Mouse (Mus musculus): ENCODE results near the gene Olfr1446. TPM values are rescaled to one million over a fixed set of nuclear protein-coding genes. Genes with fewer than 3 reads are reported as not detected.

Gene Olfr1446
- total RNA-seq (2014; rRNA removed): not detected in 2 replicates
- polyA plus RNA-seq (2012; rRNA removed): not detected in 2 replicates

- H3K79me2 ChIP-seq (ENCODE audit: control insufficient read depth, insufficient read depth, low read length): no peaks in the 10 kb centered on the region
- H3K4me3 ChIP-seq (ENCODE audit: insufficient read depth, low read depth, low read length): no peak within 1 kb of the TSS
- no peaks in the 10 kb centered on the region for H3K4me1 ChIP-seq (ENCODE audit: control insufficient read depth, insufficient read depth, low read length)
- H3K36me3 ChIP-seq (ENCODE audit: control insufficient read depth, insufficient read depth, low read length): no peaks in the 10 kb centered on the region
- DNase-seq (ENCODE audit: extremely low read depth, low read depth, low spot score): no peak
- H3K9ac ChIP-seq (ENCODE audit: low read depth, low read length): no peak within 1 kb of the TSS
- 66% methylated on average over 1 of the region's 1 CpGs for whole genome bisulfite sequencing
- no peak for TF ChIP-seq POLR2A (IDR thresholded peaks at IDR 0.05; ENCODE audit: extremely low read depth, insufficient read depth, low read length)
- no peak for TF ChIP-seq CTCF (IDR thresholded peaks at IDR 0.05; ENCODE audit: low read depth, low read length)
- no peaks in the 10 kb centered on the region for H3K27me3 ChIP-seq (ENCODE audit: control insufficient read depth, insufficient read depth, low read length)
- no peak within 1 kb of the TSS for H3K27ac ChIP-seq (replicated peaks; ENCODE audit: insufficient read depth, low read depth, low read length)
Measured at GRCm38 (mm10) chr19:12893424-12893823, at the start of gene Olfr1446. Olfr1446 (minus strand) TSS chr19:12893524.

GRCm38 (mm10) chr19:12930540-12930939 is 37.2 kb upstream of the Olfr1446 start, which contains the start of gene Olfr1449:
Olfr1449 (plus strand) TSS chr19:12930840.
- TF ChIP-seq POLR2A (IDR thresholded peaks at IDR 0.05; ENCODE audit: extremely low read depth, insufficient read depth, low read length) (no peak), CTCF (IDR thresholded peaks at IDR 0.05; ENCODE audit: low read depth, low read length) (no peak)

GRCm38 (mm10) chr19:12924319-12924718 is 31.0 kb upstream of the Olfr1446 start, which contains the start of gene Olfr1448:
Olfr1448 (minus strand) TSS chr19:12924419.
- Histone ChIP-seq H3K9ac (ENCODE audit: low read depth, low read length) (no peak within 1 kb of the TSS), H3K4me1 (ENCODE audit: control insufficient read depth, insufficient read depth, low read length) (no peaks in the 10 kb centered on the region), H3K4me3 (ENCODE audit: insufficient read depth, low read depth, low read length) (no peak within 1 kb of the TSS), H3K27ac (replicated peaks; ENCODE audit: insufficient read depth, low read depth, low read length) (no peak within 1 kb of the TSS), H3K27me3 (ENCODE audit: control insufficient read depth, insufficient read depth, low read length) (no peaks in the 10 kb centered on the region), H3K36me3 (ENCODE audit: control insufficient read depth, insufficient read depth, low read length) (no peaks in the 10 kb centered on the region), H3K79me2 (ENCODE audit: control insufficient read depth, insufficient read depth, low read length) (no peaks in the 10 kb centered on the region)
- TF ChIP-seq CTCF (IDR thresholded peaks at IDR 0.05; ENCODE audit: low read depth, low read length) (no peak), POLR2A (IDR thresholded peaks at IDR 0.05; ENCODE audit: extremely low read depth, insufficient read depth, low read length) (no peak)
- 66% methylated on average over 1 of the region's 1 CpGs for WGBS
- DNase-seq (ENCODE audit: extremely low read depth, low read depth, low spot score): no peak

More at GRCm38 (mm10) chr19:12930540-12930939, 37.2 kb upstream of the Olfr1446 start, which contains the start of gene Olfr1449:
- Histone ChIP-seq H3K4me3 (ENCODE audit: insufficient read depth, low read depth, low read length) (no peak within 1 kb of the TSS), H3K27ac (replicated peaks; ENCODE audit: insufficient read depth, low read depth, low read length) (no peak within 1 kb of the TSS), H3K36me3 (ENCODE audit: control insufficient read depth, insufficient read depth, low read length) (no peaks in the 10 kb centered on the region), H3K79me2 (ENCODE audit: control insufficient read depth, insufficient read depth, low read length) (no peaks in the 10 kb centered on the region), H3K9ac (ENCODE audit: low read depth, low read length) (no peak within 1 kb of the TSS), H3K4me1 (ENCODE audit: control insufficient read depth, insufficient read depth, low read length) (no peaks in the 10 kb centered on the region), H3K27me3 (ENCODE audit: control insufficient read depth, insufficient read depth, low read length) (no peaks in the 10 kb centered on the region)
- no peak for DNase-seq (ENCODE audit: extremely low read depth, low read depth, low spot score)

- Histone ChIP-seq H3K79me2 (ENCODE audit: control insufficient read depth, insufficient read depth, low read length) (no peaks in the 10 kb centered on the region), H3K9ac (ENCODE audit: low read depth, low read length) (no peak within 1 kb of the TSS), H3K4me3 (ENCODE audit: insufficient read depth, low read depth, low read length) (no peak within 1 kb of the TSS), H3K27me3 (ENCODE audit: control insufficient read depth, insufficient read depth, low read length) (no peaks in the 10 kb centered on the region), H3K27ac (replicated peaks; ENCODE audit: insufficient read depth, low read depth, low read length) (no peak within 1 kb of the TSS), H3K36me3 (ENCODE audit: control insufficient read depth, insufficient read depth, low read length) (no peaks in the 10 kb centered on the region), H3K4me1 (ENCODE audit: control insufficient read depth, insufficient read depth, low read length) (no peaks in the 10 kb centered on the region)
- no peak for TF ChIP-seq CTCF (IDR thresholded peaks at IDR 0.05; ENCODE audit: low read depth, low read length)
- no peak for TF ChIP-seq POLR2A (IDR thresholded peaks at IDR 0.05; ENCODE audit: extremely low read depth, insufficient read depth, low read length)
- WGBS: 90% methylated on average over 1 of the region's 1 CpGs
- DNase-seq (ENCODE audit: extremely low read depth, low read depth, low spot score): no peak
Measured at GRCm38 (mm10) chr19:12903643-12904042, 10.3 kb upstream of the Olfr1446 start, which contains the start of gene Olfr1447. Olfr1447 (minus strand) TSS chr19:12903743.

GRCm38 (mm10) chr19:12883555-12883954 is 9.8 kb downstream of the Olfr1446 start, which contains the start of gene Olfr1445:
Olfr1445 (plus strand) TSS chr19:12883855.
- Histone ChIP-seq H3K27me3 (ENCODE audit: control insufficient read depth, insufficient read depth, low read length) (no peaks in the 10 kb centered on the region), H3K27ac (replicated peaks; ENCODE audit: insufficient read depth, low read depth, low read length) (no peak within 1 kb of the TSS), H3K79me2 (ENCODE audit: control insufficient read depth, insufficient read depth, low read length) (no peaks in the 10 kb centered on the region), H3K36me3 (ENCODE audit: control insufficient read depth, insufficient read depth, low read length) (no peaks in the 10 kb centered on the region), H3K4me3 (ENCODE audit: insufficient read depth, low read depth, low read length) (no peak within 1 kb of the TSS), H3K4me1 (ENCODE audit: control insufficient read depth, insufficient read depth, low read length) (no peaks in the 10 kb centered on the region), H3K9ac (ENCODE audit: low read depth, low read length) (no peak within 1 kb of the TSS)
- WGBS: 79% methylated on average over 2 of the region's 2 CpGs
- DNase-seq (ENCODE audit: extremely low read depth, low read depth, low spot score): no peak
- TF ChIP-seq CTCF (IDR thresholded peaks at IDR 0.05; ENCODE audit: low read depth, low read length): no peak
- TF ChIP-seq POLR2A (IDR thresholded peaks at IDR 0.05; ENCODE audit: extremely low read depth, insufficient read depth, low read length): no peak

GRCm38 (mm10) chr19:12856983-12857382 is 36.3 kb downstream of the Olfr1446 start, which contains the start of gene Olfr1444:
Olfr1444 (plus strand) TSS chr19:12857283.
- WGBS: 45% methylated on average over 1 of the region's 1 CpGs
- H3K79me2 ChIP-seq (ENCODE audit: control insufficient read depth, insufficient read depth, low read length): no peaks in the 10 kb centered on the region
- no peak within 1 kb of the TSS for H3K4me3 ChIP-seq (ENCODE audit: insufficient read depth, low read depth, low read length)
- no peaks in the 10 kb centered on the region for H3K27me3 ChIP-seq (ENCODE audit: control insufficient read depth, insufficient read depth, low read length)
- TF ChIP-seq POLR2A (IDR thresholded peaks at IDR 0.05; ENCODE audit: extremely low read depth, insufficient read depth, low read length) (no peak), CTCF (IDR thresholded peaks at IDR 0.05; ENCODE audit: low read depth, low read length) (no peak)
- H3K9ac ChIP-seq (ENCODE audit: low read depth, low read length): no peak within 1 kb of the TSS
- H3K4me1 ChIP-seq (ENCODE audit: control insufficient read depth, insufficient read depth, low read length): no peaks in the 10 kb centered on the region
- no peaks in the 10 kb centered on the region for H3K36me3 ChIP-seq (ENCODE audit: control insufficient read depth, insufficient read depth, low read length)
- DNase-seq (ENCODE audit: extremely low read depth, low read depth, low spot score): no peak
- no peak within 1 kb of the TSS for H3K27ac ChIP-seq (replicated peaks; ENCODE audit: insufficient read depth, low read depth, low read length)

Data from liver, adult 2 months (tissue).